Mouse (Mus musculus): Measurements from ENCODE around the gene Pcsk4.

GRCm38 (mm10) chr10:80368392-80368791 is 39.1 kb upstream of the Pcsk4 start:
- TF ChIP-seq POLR2A (IDR thresholded peaks at IDR 0.05; ENCODE audit: borderline replicate concordance, low read depth, low read length) = no peak
- TF ChIP-seq CTCF (IDR thresholded peaks at IDR 0.05; ENCODE audit: low read depth, low read length) = no peak
